Mouse (Mus musculus) midbrain, embryonic 16.5 days (tissue): Measurements from ENCODE around the gene Slc30a6. TPM values are rescaled to one million over a fixed set of nuclear protein-coding genes. Genes with fewer than 3 reads are reported as not detected.

Experiments used
- ATAC-seq: fragments of 200-750 bp; cut with Nextera tagmentation; 2 replicates; pipeline ENCODE4 v1.8.0; 2017; ENCODE audit warnings: moderate TSS enrichment
- H3K27ac ChIP-seq: fragments of 300-500 bp; sonication (generic); 2 replicates; pipeline ENCODE4 v1.5.1; 2014; ENCODE audit warnings: mild to moderate bottlenecking, low read length, mixed read lengths
- H3K27me3 ChIP-seq: fragments of 300-500 bp; sonication (generic); 2 replicates; pipeline ENCODE4 v1.6.1; 2014; ENCODE audit warnings: low read depth, low read length, mixed read lengths; ENCODE audit not compliant: control insufficient read depth, insufficient read depth
- H3K36me3 ChIP-seq: fragments of 300-500 bp; sonication (generic); 2 replicates; pipeline ENCODE4 v1.6.1; 2014; ENCODE audit warnings: mild to moderate bottlenecking, low read length, moderate library complexity, mixed read lengths; ENCODE audit not compliant: control insufficient read depth, insufficient read depth
- H3K4me1 ChIP-seq: fragments of 300-500 bp; sonication (generic); 2 replicates; pipeline ENCODE4 v1.6.1; 2014; ENCODE audit warnings: mild to moderate bottlenecking, low read length, mixed read lengths; ENCODE audit not compliant: control insufficient read depth, insufficient read depth
- H3K4me2 ChIP-seq: fragments of 300-500 bp; sonication (generic); 2 replicates; pipeline ENCODE4 v1.6.1; 2014; ENCODE audit warnings: mild to moderate bottlenecking, low read length, mixed read lengths
- H3K4me3 ChIP-seq: fragments of 300-500 bp; sonication (generic); 2 replicates; pipeline ENCODE4 v1.5.1; 2014; ENCODE audit warnings: low read depth, mild to moderate bottlenecking, low read length, moderate library complexity, mixed read lengths
- H3K9ac ChIP-seq: fragments of 300-500 bp; sonication (generic); 2 replicates; pipeline ENCODE4 v1.6.1; 2014; ENCODE audit warnings: low read depth, low read length, mixed read lengths
- H3K9me3 ChIP-seq: fragments of 300-500 bp; sonication (generic); replicated peaks from 2 replicates; pipeline ENCODE4 v1.6.1; 2014; ENCODE audit warnings: mild to moderate bottlenecking, low read length, mixed read lengths; ENCODE audit not compliant: control insufficient read depth, poor library complexity, severe bottlenecking
- WGBS: fragments of 180-500 bp; shearing (Covaris S2); extraction: QIAGEN DNeasy Blood & Tissue Kit; methylation state at CpG from one replicate; pipeline ENCODE4 v1.1.7; 2014; 5-methylcytosine and 5-hydroxymethylcytosine counted together
- polyA plus RNA-seq: library from polyadenylated mRNA; unstranded; fragments of >200 nt; fragmentation: Nextera tagmentation; extraction: Ambion mirVana; gene quantifications from 2 replicates; pipeline ENCODE4 v1.2.1, GENCODE M21; 2015

Gene Slc30a6
- 30.4 and 30.9 TPM in 2 replicates for polyA plus RNA-seq

GRCm38 (mm10) chr17:74395383-74396065 is at the start of gene Slc30a6:
TSS of gene Slc30a6 (plus strand) at chr17:74395608.
- peak; percentile 99 for ATAC-seq
- Histone ChIP-seq H3K4me3 (peak within 1 kb of the TSS; percentile 83), H3K27me3 (no peaks in the 10 kb centered on the region), H3K4me1 (peaks cover 8% of the 10 kb centered on the region; the same call in 1 of the 2 replicates), H3K9ac (peak within 1 kb of the TSS; percentile 85), H3K27ac (peak within 1 kb of the TSS; percentile 90), H3K9me3 (no peaks in the 10 kb centered on the region), H3K36me3 (no peaks in the 10 kb centered on the region), H3K4me2 (peak within 1 kb of the TSS; percentile 58)
- under 1% methylated on average over 41 of the region's 41 CpGs for WGBS

- Histone ChIP-seq H3K9me3 (no peaks in the 10 kb centered on the region), H3K4me3 (no peak overlapping the region), H3K4me1 (no peaks in the 10 kb centered on the region), H3K4me2 (no peak overlapping the region), H3K36me3 (peaks cover 16% of the 10 kb centered on the region), H3K27me3 (no peaks in the 10 kb centered on the region), H3K9ac (no peak overlapping the region), H3K27ac (no peak overlapping the region)
- ATAC-seq = no peak
- 100% methylated on average over 1 of the region's 1 CpGs for WGBS
These were observed 31.8 kb upstream of the Slc30a6 start for GRCm38 (mm10) chr17:74363592-74363991.

GRCm38 (mm10) chr17:74376916-74377315 is 18.5 kb upstream of the Slc30a6 start:
- no peak for ATAC-seq
- WGBS = 98% methylated on average over 1 of the region's 1 CpGs
- peaks cover 37% of the 10 kb centered on the region for H3K36me3 ChIP-seq

GRCm38 (mm10) chr17:74386657-74387056 is 8.8 kb upstream of the Slc30a6 start:
- H3K4me2 ChIP-seq = no peak overlapping the region
- no peak overlapping the region for H3K9ac ChIP-seq
- no peak overlapping the region for H3K4me3 ChIP-seq
- H3K27me3 ChIP-seq = no peaks in the 10 kb centered on the region
- H3K36me3 ChIP-seq = peaks cover 36% of the 10 kb centered on the region
- no peak for ATAC-seq
- H3K9me3 ChIP-seq = no peaks in the 10 kb centered on the region
- no peaks in the 10 kb centered on the region for H3K4me1 ChIP-seq
- H3K27ac ChIP-seq = no peak overlapping the region

More at GRCm38 (mm10) chr17:74376916-74377315, 18.5 kb upstream of the Slc30a6 start:
- no peaks in the 10 kb centered on the region for H3K9me3 ChIP-seq
- H3K9ac ChIP-seq = no peak overlapping the region
- H3K4me2 ChIP-seq = no peak overlapping the region
- no peak overlapping the region for H3K27ac ChIP-seq
- no peak overlapping the region for H3K4me3 ChIP-seq
- H3K27me3 ChIP-seq = no peaks in the 10 kb centered on the region
- no peaks in the 10 kb centered on the region for H3K4me1 ChIP-seq

- Histone ChIP-seq H3K27ac (no peak overlapping the region), H3K4me3 (no peak overlapping the region), H3K4me2 (no peak overlapping the region), H3K9me3 (no peaks in the 10 kb centered on the region), H3K9ac (no peak overlapping the region), H3K27me3 (no peaks in the 10 kb centered on the region), H3K36me3 (peaks cover 16% of the 10 kb centered on the region), H3K4me1 (no peaks in the 10 kb centered on the region)
- ATAC-seq = no peak
- WGBS = 83% methylated on average over 3 of the region's 3 CpGs
These were observed 5.6 kb upstream of the Slc30a6 start for GRCm38 (mm10) chr17:74389847-74390246.

- no peak overlapping the region for H3K4me3 ChIP-seq
- ATAC-seq = no peak
- 71% methylated on average over 2 of the region's 2 CpGs for WGBS
These were observed 1.0 kb upstream of the Slc30a6 start for GRCm38 (mm10) chr17:74394381-74394780.

GRCm38 (mm10) chr17:74394855-74395254 is 553 bp upstream of the Slc30a6 start:
- ATAC-seq = peak; percentile 49
- Histone ChIP-seq H3K27me3 (no peaks in the 10 kb centered on the region), H3K4me3 (peak overlapping the region; percentile 83), H3K4me1 (peaks cover 8% of the 10 kb centered on the region; the same call in 1 of the 2 replicates), H3K36me3 (no peaks in the 10 kb centered on the region), H3K27ac (peak overlapping the region; percentile 35), H3K4me2 (peak overlapping the region; percentile 46), H3K9ac (peak overlapping the region; percentile 3; the same call in 1 of the 2 replicates), H3K9me3 (no peaks in the 10 kb centered on the region)
- 34% methylated on average over 16 of the region's 16 CpGs for WGBS

More at GRCm38 (mm10) chr17:74394381-74394780, 1.0 kb upstream of the Slc30a6 start:
- Histone ChIP-seq H3K36me3 (no peaks in the 10 kb centered on the region), H3K4me2 (no peak overlapping the region), H3K9ac (no peak overlapping the region), H3K4me1 (peaks cover 8% of the 10 kb centered on the region; the same call in 1 of the 2 replicates), H3K27me3 (no peaks in the 10 kb centered on the region), H3K27ac (no peak overlapping the region), H3K9me3 (no peaks in the 10 kb centered on the region)

- WGBS = 83% methylated on average over 4 of the region's 4 CpGs
- Histone ChIP-seq H3K36me3 (no peaks in the 10 kb centered on the region), H3K27me3 (no peaks in the 10 kb centered on the region), H3K4me1 (peaks cover 8% of the 10 kb centered on the region; the same call in 1 of the 2 replicates), H3K4me3 (no peak overlapping the region), H3K27ac (no peak overlapping the region), H3K9ac (no peak overlapping the region), H3K4me2 (peak overlapping the region; percentile 58), H3K9me3 (no peaks in the 10 kb centered on the region)
- ATAC-seq = no peak
These were observed 1.4 kb downstream of the Slc30a6 start for GRCm38 (mm10) chr17:74396766-74397165.

GRCm38 (mm10) chr17:74397173-74397572 is 1.8 kb downstream of the Slc30a6 start:
- Histone ChIP-seq H3K36me3 (peaks cover 4% of the 10 kb centered on the region), H3K4me1 (peaks cover 8% of the 10 kb centered on the region; the same call in 1 of the 2 replicates), H3K9ac (no peak overlapping the region), H3K9me3 (no peaks in the 10 kb centered on the region), H3K27ac (no peak overlapping the region), H3K4me2 (no peak overlapping the region), H3K4me3 (no peak overlapping the region), H3K27me3 (no peaks in the 10 kb centered on the region)
- ATAC-seq = no peak
- WGBS = 86% methylated on average over 2 of the region's 2 CpGs
